Mouse (Mus musculus) CH12.LX (cell line): ENCODE data around the gene Foxa2. TPM values are rescaled to one million over a fixed set of nuclear protein-coding genes. Genes with fewer than 3 reads are reported as not detected.

Experiments used
- DNase-seq: peaks from one replicate; pipeline ENCODE4 v3.0.0-alpha.2; 2013; ENCODE audit errors: extremely low read depth
- H3K27ac ChIP-seq: 2 replicates; pipeline ENCODE4 v1.5.1; 2012; ENCODE audit warnings: low read depth, mild to moderate bottlenecking, control low read depth, moderate library complexity; ENCODE audit not compliant: insufficient read depth
- H3K27me3 ChIP-seq: replicated peaks from 2 replicates; pipeline ENCODE3; 2012; ENCODE audit warnings: inconsistent platforms
- H3K36me3 ChIP-seq, 2 experiments: replicated peaks in 1 of 2; 2 replicates each; pipeline versions ENCODE3 to v1.6.1; 2012; ENCODE audit warnings: inconsistent platforms in 1 of 2, low read length in 1 of 2, mild to moderate bottlenecking in 1 of 2, mixed read lengths in 1 of 2, moderate library complexity in 1 of 2; ENCODE audit not compliant: control insufficient read depth in 1 of 2, insufficient read depth in 1 of 2
- H3K4me1 ChIP-seq, 2 experiments: 2 replicates each; pipeline ENCODE4 v1.6.1; 2012; ENCODE audit warnings: inconsistent platforms in 1 of 2, moderate library complexity in 1 of 2; ENCODE audit not compliant: insufficient read depth in 2 of 2, control insufficient read depth in 1 of 2
- H3K4me2 ChIP-seq: 2 replicates; pipeline ENCODE4 v1.6.1; 2012; ENCODE audit warnings: low read depth, mild to moderate bottlenecking, control low read depth; ENCODE audit not compliant: poor library complexity, insufficient read depth, severe bottlenecking
- H3K4me3 ChIP-seq, 3 experiments: fragments of 150-350 bp in 1 of 3; sonication (generic) in 1 of 3; replicated peaks in 1 of 3; 2 replicates each; pipeline versions ENCODE3 to v1.5.1; 2011 to 2012; ENCODE audit warnings: low read depth in 2 of 3, low read length in 2 of 3, mild to moderate bottlenecking in 2 of 3, moderate library complexity in 2 of 3, control low read depth in 1 of 3, improper control_type of control experiment in 1 of 3, inconsistent platforms in 1 of 3, mixed read lengths in 1 of 3; ENCODE audit not compliant: poor library complexity in 1 of 3
- H3K79me2 ChIP-seq: replicated peaks from 2 replicates; pipeline ENCODE4 v1.6.1; 2012; ENCODE audit warnings: mild to moderate bottlenecking, moderate library complexity; ENCODE audit not compliant: control insufficient read depth, poor library complexity, insufficient read depth, severe bottlenecking; ENCODE audit errors: extremely low read depth
- H3K9ac ChIP-seq: 2 replicates; pipeline ENCODE4 v1.6.1; 2012; ENCODE audit warnings: low read depth, mild to moderate bottlenecking, control low read depth, moderate library complexity; ENCODE audit not compliant: insufficient read depth
- H3K9me3 ChIP-seq: replicated peaks from 2 replicates; pipeline ENCODE3; 2012; ENCODE audit warnings: low read length, inconsistent platforms, mixed read lengths
- CHD1 ChIP-seq: IDR thresholded peaks from 2 replicates; pipeline ENCODE4 v1.6.1; 2012; ENCODE audit warnings: low read depth, low read length, improper control_type of control experiment, inconsistent platforms
- E2F4 ChIP-seq: IDR thresholded peaks from 2 replicates; pipeline ENCODE4 v1.6.1; 2011; ENCODE audit warnings: low read depth, low read length, improper control_type of control experiment; ENCODE audit not compliant: insufficient replicate concordance
- ELF1 ChIP-seq: IDR thresholded peaks from 2 replicates; pipeline ENCODE4 v1.6.1; 2014; ENCODE audit warnings: low read depth, mild to moderate bottlenecking, inconsistent platforms, low read length, improper control_type of control experiment
- ETS1 ChIP-seq: conservative IDR thresholded peaks from 2 replicates; pipeline ENCODE4 v1.6.1; 2012; ENCODE audit warnings: low read depth, mild to moderate bottlenecking, inconsistent platforms, low read length, improper control_type of control experiment, moderate library complexity
- GABPA ChIP-seq: IDR thresholded peaks from 2 replicates; pipeline ENCODE4 v1.6.1; 2012; ENCODE audit warnings: low read depth, low read length, improper control_type of control experiment, inconsistent platforms; ENCODE audit not compliant: insufficient replicate concordance
- HCFC1 ChIP-seq: IDR thresholded peaks from 2 replicates; pipeline ENCODE4 v1.6.1; 2012; ENCODE audit warnings: low read depth, mild to moderate bottlenecking, inconsistent platforms, low read length, improper control_type of control experiment
- IRF4 ChIP-seq: IDR thresholded peaks from 2 replicates; pipeline ENCODE4 v1.6.1; 2014; ENCODE audit warnings: low read depth, mild to moderate bottlenecking, inconsistent platforms, low read length, improper control_type of control experiment
- JUND ChIP-seq: conservative IDR thresholded peaks from 2 replicates; pipeline ENCODE4 v1.6.1; 2011; ENCODE audit warnings: low read depth, low read length, improper control_type of control experiment
- KAT2A ChIP-seq: IDR thresholded peaks from 2 replicates; pipeline ENCODE4 v1.6.1; 2012; ENCODE audit warnings: low read length, improper control_type of control experiment, inconsistent platforms; ENCODE audit not compliant: insufficient replicate concordance
- MAZ ChIP-seq: IDR thresholded peaks from 2 replicates; pipeline ENCODE4 v1.6.1; 2012; ENCODE audit warnings: low read depth, mild to moderate bottlenecking, inconsistent platforms, low read length, improper control_type of control experiment, moderate library complexity
- MYC ChIP-seq: IDR thresholded peaks from 2 replicates; pipeline ENCODE4 v1.6.1; 2011; ENCODE audit warnings: low read depth, mild to moderate bottlenecking, improper control_type of control experiment, low read length
- RCOR1 ChIP-seq: conservative IDR thresholded peaks from 2 replicates; pipeline ENCODE4 v1.6.1; 2012; ENCODE audit warnings: low read depth, mild to moderate bottlenecking, inconsistent platforms, low read length, improper control_type of control experiment
- SIN3A ChIP-seq: IDR thresholded peaks from 2 replicates; pipeline ENCODE4 v1.6.1; 2012; ENCODE audit warnings: low read length, improper control_type of control experiment, inconsistent platforms
- SMC3 ChIP-seq: IDR thresholded peaks from 2 replicates; pipeline ENCODE4 v1.6.1; 2011; ENCODE audit warnings: low read depth, low read length, improper control_type of control experiment
- USF1 ChIP-seq: IDR thresholded peaks from 2 replicates; pipeline ENCODE4 v1.6.1; 2014; ENCODE audit warnings: low read depth, mild to moderate bottlenecking, inconsistent platforms, low read length, improper control_type of control experiment
- ZC3H11A ChIP-seq: IDR thresholded peaks from 2 replicates; pipeline ENCODE4 v1.6.1; 2012; ENCODE audit warnings: low read depth, mild to moderate bottlenecking, inconsistent platforms, low read length, improper control_type of control experiment
- ZMIZ1 ChIP-seq: IDR thresholded peaks from 2 replicates; pipeline ENCODE4 v1.6.1; 2012; ENCODE audit warnings: low read depth, mild to moderate bottlenecking, inconsistent platforms, low read length, improper control_type of control experiment
- ZNF384 ChIP-seq: IDR thresholded peaks from 2 replicates; pipeline ENCODE4 v1.6.1; 2012; ENCODE audit warnings: low read depth, low read length, improper control_type of control experiment, inconsistent platforms
- dilution Hi-C: fragments of 300-500 bp; cut with MboI; formaldehyde crosslinking; loops from 2 replicates; pipeline ENCODE4 v1.14.3; 2020; ENCODE audit warnings: low sequenced_read_pairs; ENCODE audit not compliant: extremely low pct_unique_long_range_greater_than_20kb, extremely low pct_ligation_motif_present
- in situ Hi-C: fragments of 300-500 bp; cut with MboI; formaldehyde crosslinking; loops from 3 replicates; pipeline ENCODE4 v1.14.3; 2019; ENCODE audit warnings: low sequenced_read_pairs, low pct_ligation_motif_present, low pct_unique_long_range_greater_than_20kb, mixed read lengths
- polyA plus RNA-seq: library from polyadenylated mRNA; unstranded; fragments of >175 nt; gene quantifications from 2 replicates; pipeline ENCODE4 v1.2.1, GENCODE M21; 2012; ENCODE audit warnings: low read depth; ENCODE audit not compliant: insufficient read length
- total RNA-seq, 2 experiments: library from RNA; depleted of rRNA; stranded (reverse); fragments of 300-350 nt in 1 of 2; fragments of >200 nt in 1 of 2; gene quantifications; 2 replicates each; pipeline ENCODE4 v1.2.3; 2012 to 2014

Foxa2 gene
- total and polyA plus RNA-seq, 3 experiments, result not detected

- TF ChIP-seq MAZ (no peak), ZC3H11A (no peak), E2F4 (no peak), USF1 (no peak), ZNF384 (no peak), ZMIZ1 (no peak), IRF4 (no peak), GABPA (no peak), HCFC1 (no peak), RCOR1 (no peak), ELF1 (no peak), SMC3 (no peak), SIN3A (no peak), ETS1 (no peak), JUND (no peak)
- Histone ChIP-seq H3K4me3 (no peak overlapping the region), H3K4me2 (no peak overlapping the region), H3K27ac (no peak overlapping the region), H3K9ac (no peak overlapping the region), H3K9me3 (no peaks in the 10 kb centered on the region), H3K36me3 (no peaks in the 10 kb centered on the region), H3K79me2 (no peaks in the 10 kb centered on the region), H3K4me1 (peaks cover 0 to 5% of the 10 kb centered on the region in 2 experiments; a peak in 2 of 4 replicates), H3K27me3 (peaks cover 5% of the 10 kb centered on the region)
- dilution Hi-C loops (no loop called here), in situ Hi-C loops (no loop called here)
- DNase-seq, result no peak
Measured at GRCm38 (mm10) chr2:147998206-147998966, 48.4 kb downstream of the Foxa2 start.

- H3K9ac ChIP-seq, result no peak overlapping the region
- H3K9me3 ChIP-seq, result no peaks in the 10 kb centered on the region
- peaks cover 0 to 5% of the 10 kb centered on the region in 2 experiments; a peak in 2 of 4 replicates for H3K4me1 ChIP-seq
- in situ Hi-C loops, result no loop called here
- H3K79me2 ChIP-seq, result no peaks in the 10 kb centered on the region
- H3K4me3 ChIP-seq, result no peak overlapping the region
- dilution Hi-C loops, result no loop called here
- no peaks in the 10 kb centered on the region for H3K36me3 ChIP-seq
- TF ChIP-seq MYC, result no peak
- TF ChIP-seq ZNF384, result no peak
- TF ChIP-seq MAZ, result no peak
- TF ChIP-seq KAT2A, result no peak
- TF ChIP-seq CHD1, result no peak
- H3K27ac ChIP-seq, result no peak overlapping the region
- no peak for DNase-seq
- H3K4me2 ChIP-seq, result no peak overlapping the region
- H3K27me3 ChIP-seq, result peaks cover 10% of the 10 kb centered on the region
Measured at GRCm38 (mm10) chr2:147996781-147997180, 50.0 kb downstream of the Foxa2 start.
